Mouse (Mus musculus): ENCODE data around the gene Sfswap.

Gene Sfswap

GRCm38 (mm10) chr5:129529571-129529970, 28.6 kb downstream of the Sfswap start:
- DNase-seq (ENCODE audit: low spot score in 2 of 2), result no peak

GRCm38 (mm10) chr5:129533731-129534130, 32.7 kb downstream of the Sfswap start:
- DNase-seq (ENCODE audit: low spot score in 2 of 2), result no peak

GRCm38 (mm10) chr5:129534500-129534899, 33.5 kb downstream of the Sfswap start:
- DNase-seq (ENCODE audit: low spot score in 2 of 2), result no peak

GRCm38 (mm10) chr5:129535021-129535420, 34.0 kb downstream of the Sfswap start:
- no peak for DNase-seq (ENCODE audit: low spot score in 2 of 2)

GRCm38 (mm10) chr5:129535431-129535830, 34.4 kb downstream of the Sfswap start:
- no peak for DNase-seq (ENCODE audit: low spot score in 2 of 2)

- DNase-seq (ENCODE audit: low spot score in 2 of 2), result no peak
Measured at GRCm38 (mm10) chr5:129538826-129539225, 37.8 kb downstream of the Sfswap start.

GRCm38 (mm10) chr5:129542236-129542635, 41.2 kb downstream of the Sfswap start:
- DNase-seq (ENCODE audit: low spot score in 2 of 2), result no peak

GRCm38 (mm10) chr5:129545787-129546186, 44.8 kb downstream of the Sfswap start:
- no peak for DNase-seq (ENCODE audit: low spot score in 2 of 2)

- no peak for DNase-seq (ENCODE audit: low spot score in 2 of 2)
Measured at GRCm38 (mm10) chr5:129549716-129550115, 48.7 kb downstream of the Sfswap start.

- DNase-seq (ENCODE audit: low spot score in 2 of 2), result no peak
Measured at GRCm38 (mm10) chr5:129550790-129551189, 49.8 kb downstream of the Sfswap start.

GRCm38 (mm10) chr5:129551991-129552390, 51.0 kb downstream of the Sfswap start:
- no peak for DNase-seq (ENCODE audit: low spot score in 2 of 2)

- no peak for DNase-seq (ENCODE audit: low spot score in 2 of 2)
Measured at GRCm38 (mm10) chr5:129553642-129554041, 52.6 kb downstream of the Sfswap start.

- no peak for DNase-seq (ENCODE audit: low spot score in 2 of 2)
Measured at GRCm38 (mm10) chr5:129558591-129558990, 57.6 kb downstream of the Sfswap start.

GRCm38 (mm10) chr5:129559283-129559682, 58.3 kb downstream of the Sfswap start:
- no peak for DNase-seq (ENCODE audit: low spot score in 2 of 2)

GRCm38 (mm10) chr5:129562342-129562741, 61.3 kb downstream of the Sfswap start:
- no peak for DNase-seq (ENCODE audit: low spot score in 2 of 2)

- DNase-seq (ENCODE audit: low spot score in 2 of 2), result no peak
Measured at GRCm38 (mm10) chr5:129568596-129568995, 67.6 kb downstream of the Sfswap start.

GRCm38 (mm10) chr5:129578201-129578600, 77.2 kb downstream of the Sfswap start:
- DNase-seq (ENCODE audit: low spot score in 2 of 2), result no peak

GRCm38 (mm10) chr5:129580046-129580445, 79.0 kb downstream of the Sfswap start:
- no peak for DNase-seq (ENCODE audit: low spot score in 2 of 2)

GRCm38 (mm10) chr5:129580572-129580971, 79.6 kb downstream of the Sfswap start:
- no peak for DNase-seq (ENCODE audit: low spot score in 2 of 2)

GRCm38 (mm10) chr5:129581015-129581414, 80.0 kb downstream of the Sfswap start:
- no peak for DNase-seq (ENCODE audit: low spot score in 2 of 2)

- DNase-seq (ENCODE audit: low spot score in 2 of 2), result peak in 1 of 2 experiments; percentile 1
Measured at GRCm38 (mm10) chr5:129583331-129583730, 82.3 kb downstream of the Sfswap start.

- peak; percentile 73 to 84 for DNase-seq (ENCODE audit: low spot score in 2 of 2)
Measured at GRCm38 (mm10) chr5:129583761-129584582, 83.0 kb downstream of the Sfswap start, which contains the start of gene Mmp17. TSS of gene Mmp17 (plus strand) at chr5:129584169.
